Mouse (Mus musculus): ENCODE data around the gene Sytl1. TPM values are rescaled to one million over a fixed set of nuclear protein-coding genes. Genes with fewer than 3 reads are reported as not detected.

The Sytl1 gene
- polyA plus RNA-seq, 1 experiment, result 3.4 TPM

GRCm38 (mm10) chr4:133301802-133302201 lies 38.9 kb upstream of the Sytl1 start:
- Histone ChIP-seq H3K4me2 (ENCODE audit: low read depth) (no peak overlapping the region), H3K4me3 (no peak overlapping the region), H3ac (ENCODE audit: control insufficient read depth, insufficient read length) (no peak overlapping the region), H3K79me2 (ENCODE audit: control insufficient read depth, insufficient read depth) (no peaks in the 10 kb centered on the region), H3K27me3 (ENCODE audit: control insufficient read depth, insufficient read depth, insufficient read length) (no peaks in the 10 kb centered on the region), H3K36me3 (ENCODE audit: control insufficient read depth, insufficient read depth) (peaks cover 21% of the 10 kb centered on the region)
- TF ChIP-seq MAX (IDR thresholded peaks at IDR 0.05; ENCODE audit: low read depth), result no peak
- no peak for TF ChIP-seq POLR2A (IDR thresholded peaks at IDR 0.05; ENCODE audit: insufficient read length, low read depth)
- TF ChIP-seq TCF12 (IDR thresholded peaks at IDR 0.05; ENCODE audit: insufficient read depth, poor library complexity, severe bottlenecking), result no peak
- no peak for TF ChIP-seq E2F4 (IDR thresholded peaks at IDR 0.05; ENCODE audit: insufficient read depth)
- TF ChIP-seq MYOG (IDR thresholded peaks at IDR 0.05; ENCODE audit: control insufficient read depth in 1 of 3, insufficient read depth in 1 of 3, insufficient read length in 2 of 3, low read depth in 2 of 3), result no peak
- no peak for TF ChIP-seq REST (IDR thresholded peaks at IDR 0.05; ENCODE audit: insufficient read depth, insufficient read length)
- TF ChIP-seq CEBPB (IDR thresholded peaks at IDR 0.05; ENCODE audit: insufficient read depth, poor library complexity, severe bottlenecking), result no peak

DNA sequence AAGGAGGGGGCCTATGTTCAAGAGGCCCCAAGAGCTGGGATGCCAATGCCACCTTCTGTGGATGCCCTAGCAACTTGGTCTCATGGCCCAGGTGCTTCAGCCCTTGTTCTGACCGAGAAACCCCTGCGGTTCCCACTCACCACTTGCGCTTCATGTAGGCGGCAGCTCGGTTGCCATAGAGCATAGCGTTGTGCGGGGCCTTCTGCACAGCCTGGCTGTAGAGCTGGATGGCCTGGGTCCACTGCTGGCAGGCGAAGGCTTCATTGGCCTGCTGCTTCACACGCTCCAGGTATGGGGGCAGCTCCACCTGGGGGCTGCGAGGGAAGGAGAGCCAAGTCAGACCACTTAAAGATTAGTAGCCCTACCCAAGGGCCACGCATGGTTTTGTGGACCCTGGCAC lies 37.5 kb upstream of the Sytl1 start:
- Histone ChIP-seq H3K36me3 (ENCODE audit: control insufficient read depth, insufficient read depth) (peaks cover 21% of the 10 kb centered on the region), H3K4me3 (no peak overlapping the region), H3K79me2 (ENCODE audit: control insufficient read depth, insufficient read depth) (no peaks in the 10 kb centered on the region), H3ac (ENCODE audit: control insufficient read depth, insufficient read length) (no peak overlapping the region), H3K27me3 (ENCODE audit: control insufficient read depth, insufficient read depth, insufficient read length) (no peaks in the 10 kb centered on the region), H3K4me2 (ENCODE audit: low read depth) (no peak overlapping the region)
- no peak for TF ChIP-seq CEBPB (IDR thresholded peaks at IDR 0.05; ENCODE audit: insufficient read depth, poor library complexity, severe bottlenecking)
- no peak for TF ChIP-seq MYOG (IDR thresholded peaks at IDR 0.05; ENCODE audit: control insufficient read depth in 1 of 3, insufficient read depth in 1 of 3, insufficient read length in 2 of 3, low read depth in 2 of 3)
- no peak for TF ChIP-seq SRF (IDR thresholded peaks at IDR 0.05; ENCODE audit: control insufficient read depth, insufficient read length, low read depth)
- no peak for TF ChIP-seq MAX (IDR thresholded peaks at IDR 0.05; ENCODE audit: low read depth)
- no peak for TF ChIP-seq USF1 (IDR thresholded peaks at IDR 0.05; ENCODE audit: low read depth)
- TF ChIP-seq REST (IDR thresholded peaks at IDR 0.05; ENCODE audit: insufficient read depth, insufficient read length), result no peak
- no peak for TF ChIP-seq POLR2AphosphoS2 (IDR thresholded peaks at IDR 0.05; ENCODE audit: insufficient read length, low read depth)
- no peak for TF ChIP-seq TCF3 (IDR thresholded peaks at IDR 0.05; ENCODE audit: insufficient read length, low read depth)
- no peak for TF ChIP-seq E2F4 (IDR thresholded peaks at IDR 0.05; ENCODE audit: insufficient read depth)
- no peak for TF ChIP-seq TCF12 (IDR thresholded peaks at IDR 0.05; ENCODE audit: insufficient read depth, poor library complexity, severe bottlenecking)
- no peak for TF ChIP-seq MYOD1 (IDR thresholded peaks at IDR 0.05; ENCODE audit: control insufficient read depth in 1 of 3, insufficient read length in 2 of 3, low read depth in 2 of 3)
- TF ChIP-seq POLR2A (IDR thresholded peaks at IDR 0.05; ENCODE audit: insufficient read length, low read depth), result no peak

DNA sequence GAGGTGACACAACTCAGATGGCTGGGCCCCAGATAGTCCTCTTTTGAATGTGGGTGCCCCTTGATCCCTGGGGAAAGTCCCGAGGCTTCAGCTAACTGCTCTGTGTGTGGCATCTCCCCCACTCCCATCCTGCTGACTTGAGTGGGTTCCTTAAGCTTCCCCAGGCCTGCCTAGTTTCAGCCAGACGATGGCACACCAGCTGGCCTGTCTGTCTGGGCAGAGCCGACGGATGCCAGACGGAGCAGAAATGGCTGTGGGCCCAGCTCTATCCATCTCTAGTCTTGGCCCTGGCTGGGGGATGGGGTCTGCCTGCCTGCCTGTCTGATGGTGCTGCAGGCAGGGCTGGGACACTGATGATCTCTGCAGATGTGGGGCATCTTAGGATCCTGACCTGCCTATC lies 36.8 kb upstream of the Sytl1 start:
- TF ChIP-seq MYOG (IDR thresholded peaks at IDR 0.05; ENCODE audit: control insufficient read depth in 1 of 3, insufficient read depth in 1 of 3, insufficient read length in 2 of 3, low read depth in 2 of 3) (no peak), MAX (IDR thresholded peaks at IDR 0.05; ENCODE audit: low read depth) (no peak), TCF12 (IDR thresholded peaks at IDR 0.05; ENCODE audit: insufficient read depth, poor library complexity, severe bottlenecking) (no peak), TCF3 (IDR thresholded peaks at IDR 0.05; ENCODE audit: insufficient read length, low read depth) (no peak)
- Histone ChIP-seq H3K27me3 (ENCODE audit: control insufficient read depth, insufficient read depth, insufficient read length) (no peaks in the 10 kb centered on the region), H3K4me3 (no peak overlapping the region), H3ac (ENCODE audit: control insufficient read depth, insufficient read length) (no peak overlapping the region), H3K79me2 (ENCODE audit: control insufficient read depth, insufficient read depth) (no peaks in the 10 kb centered on the region), H3K4me2 (ENCODE audit: low read depth) (no peak overlapping the region), H3K36me3 (ENCODE audit: control insufficient read depth, insufficient read depth) (peaks cover 21% of the 10 kb centered on the region)

DNA sequence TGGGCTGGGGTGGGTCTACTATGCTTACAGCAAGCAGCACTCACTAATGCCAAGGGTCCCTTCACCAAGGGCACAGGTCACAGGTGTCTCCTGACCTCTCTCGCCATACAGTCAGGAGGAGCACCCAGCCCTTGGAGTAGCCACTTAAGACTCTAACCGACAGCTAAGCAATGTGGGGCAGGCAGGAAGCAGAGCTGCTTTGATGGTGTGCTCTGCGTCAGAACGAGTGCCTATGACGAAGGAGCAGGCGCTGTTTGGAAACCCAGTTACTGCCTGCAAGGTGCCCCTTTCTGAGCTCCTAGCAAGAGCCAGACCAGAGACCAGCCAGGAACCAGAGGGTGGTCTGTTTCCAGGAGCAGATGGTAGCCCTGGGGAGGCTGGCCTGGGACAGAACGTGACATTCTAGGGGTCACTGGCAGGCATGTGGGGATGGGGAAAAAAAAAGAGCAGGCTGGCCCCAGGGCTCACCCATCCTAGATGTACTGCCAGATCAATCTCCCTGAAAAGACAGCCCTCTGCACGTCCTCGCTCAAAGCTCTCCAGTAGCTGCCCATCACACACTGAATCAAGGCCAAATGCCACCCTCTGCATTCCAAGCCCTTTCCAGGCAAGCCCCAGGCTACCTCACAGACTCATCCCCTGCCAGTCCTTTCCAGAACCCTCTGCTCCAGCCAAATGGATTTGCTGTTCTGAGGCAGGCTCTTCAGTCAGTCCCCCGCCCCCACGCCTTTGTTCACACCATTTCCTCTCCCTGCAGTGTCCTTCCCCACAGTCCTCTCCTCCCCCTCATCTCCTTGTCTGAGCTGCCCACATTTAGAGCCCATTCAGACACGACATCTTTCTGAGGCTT lies 35.8 kb upstream of the Sytl1 start:
- Histone ChIP-seq H3K4me2 (ENCODE audit: low read depth) (no peak overlapping the region), H3ac (ENCODE audit: control insufficient read depth, insufficient read length) (no peak overlapping the region), H3K4me3 (no peak overlapping the region), H3K27me3 (ENCODE audit: control insufficient read depth, insufficient read depth, insufficient read length) (no peaks in the 10 kb centered on the region), H3K36me3 (ENCODE audit: control insufficient read depth, insufficient read depth) (peaks cover 27% of the 10 kb centered on the region), H3K79me2 (ENCODE audit: control insufficient read depth, insufficient read depth) (no peaks in the 10 kb centered on the region)
- no peak for TF ChIP-seq MYOG (IDR thresholded peaks at IDR 0.05; ENCODE audit: control insufficient read depth in 1 of 3, insufficient read depth in 1 of 3, insufficient read length in 2 of 3, low read depth in 2 of 3)
- TF ChIP-seq TCF12 (IDR thresholded peaks at IDR 0.05; ENCODE audit: insufficient read depth, poor library complexity, severe bottlenecking), result no peak
- no peak for TF ChIP-seq CEBPB (IDR thresholded peaks at IDR 0.05; ENCODE audit: insufficient read depth, poor library complexity, severe bottlenecking)
- no peak for TF ChIP-seq MAX (IDR thresholded peaks at IDR 0.05; ENCODE audit: low read depth)
- no peak for TF ChIP-seq POLR2AphosphoS2 (IDR thresholded peaks at IDR 0.05; ENCODE audit: insufficient read length, low read depth)
- TF ChIP-seq REST (IDR thresholded peaks at IDR 0.05; ENCODE audit: insufficient read depth, insufficient read length), result no peak
- TF ChIP-seq USF1 (IDR thresholded peaks at IDR 0.05; ENCODE audit: low read depth), result no peak
- no peak for TF ChIP-seq MYOD1 (IDR thresholded peaks at IDR 0.05; ENCODE audit: control insufficient read depth in 1 of 3, insufficient read length in 2 of 3, low read depth in 2 of 3)
- TF ChIP-seq E2F4 (IDR thresholded peaks at IDR 0.05; ENCODE audit: insufficient read depth), result no peak
- TF ChIP-seq POLR2A (IDR thresholded peaks at IDR 0.05; ENCODE audit: insufficient read length, low read depth), result no peak
- TF ChIP-seq TCF3 (IDR thresholded peaks at IDR 0.05; ENCODE audit: insufficient read length, low read depth), result no peak
- no peak for TF ChIP-seq SRF (IDR thresholded peaks at IDR 0.05; ENCODE audit: control insufficient read depth, insufficient read length, low read depth)
